Mouse (Mus musculus): Measurements from ENCODE around the gene Mosmo. TPM values are rescaled to one million over a fixed set of nuclear protein-coding genes. Genes with fewer than 3 reads are reported as not detected.
A peak's percentile ranks its signal among the peaks of the same experiment; 100 is the strongest.

Gene Mosmo
- total RNA-seq, 2 experiments from 2014 or later, result 26.8 to 41.1 TPM

GRCm38 (mm10) chr7:120748478-120748877, 71.1 kb downstream of the Mosmo start:
- no peak for ATAC-seq (replicated peaks; ENCODE audit: low FRiP score, poor library complexity, severe bottlenecking)

GRCm38 (mm10) chr7:120751330-120751729, 73.9 kb downstream of the Mosmo start:
- ATAC-seq (replicated peaks; ENCODE audit: low FRiP score, poor library complexity, severe bottlenecking), result no peak

- no peak for ATAC-seq (replicated peaks; ENCODE audit: low FRiP score, poor library complexity, severe bottlenecking)
Observed at GRCm38 (mm10) chr7:120751906-120752305, 74.5 kb downstream of the Mosmo start.

- peak; percentile 83 for ATAC-seq (replicated peaks; ENCODE audit: low FRiP score, poor library complexity, severe bottlenecking)
Observed at GRCm38 (mm10) chr7:120754671-120755070, 77.3 kb downstream of the Mosmo start.

GRCm38 (mm10) chr7:120767369-120767768, 90.0 kb downstream of the Mosmo start:
- no peak for ATAC-seq (replicated peaks; ENCODE audit: low FRiP score, poor library complexity, severe bottlenecking)

GRCm38 (mm10) chr7:120771389-120771788, 94.0 kb downstream of the Mosmo start:
- ATAC-seq (replicated peaks; ENCODE audit: low FRiP score, poor library complexity, severe bottlenecking), result no peak

- peak; percentile 84 for ATAC-seq (replicated peaks; ENCODE audit: low FRiP score, poor library complexity, severe bottlenecking)
Observed at GRCm38 (mm10) chr7:120778012-120778411, 100.6 kb downstream of the Mosmo start.

Other genes with a start within 250 kb of the Mosmo start
- 84.7 and 88.4 TPM in 2 replicates for gene Uqcrc2, start 42.4 kb upstream of the Mosmo start, total RNA-seq (2015; ENCODE audit: low replicate concordance)
- 27.9 and 36.7 TPM in 2 replicates for gene Uqcrc2, start 42.4 kb upstream of the Mosmo start, total RNA-seq (2017; ENCODE audit: low replicate concordance)
- gene Pdzd9, start 7.3 kb upstream of the Mosmo start, total RNA-seq (2015; ENCODE audit: low replicate concordance), result not detected in 2 replicates
- 0.08 and 1.8 TPM in 2 replicates for gene Pdzd9, start 7.3 kb upstream of the Mosmo start, total RNA-seq (2017; ENCODE audit: low replicate concordance)
- gene Vwa3a, start 61.7 kb downstream of the Mosmo start, total RNA-seq (2015; ENCODE audit: low replicate concordance), result not detected in 2 replicates
- gene Vwa3a, start 61.7 kb downstream of the Mosmo start, total RNA-seq (2017; ENCODE audit: low replicate concordance), result 4.6 TPM in 1 of 2 replicates, not detected in the other
- gene Gm5737, start 134.7 kb downstream of the Mosmo start, total RNA-seq (2015; ENCODE audit: low replicate concordance), result not detected in 2 replicates
- not detected in 2 replicates for gene Gm5737, start 134.7 kb downstream of the Mosmo start, total RNA-seq (2017; ENCODE audit: low replicate concordance)
- gene Eef2k, start 165.2 kb downstream of the Mosmo start, total RNA-seq (2015; ENCODE audit: low replicate concordance), result 35.6 and 62.3 TPM in 2 replicates
- gene Eef2k, start 165.2 kb downstream of the Mosmo start, total RNA-seq (2017; ENCODE audit: low replicate concordance), result 80.2 and 225 TPM in 2 replicates
- gene Polr3e, start 240.1 kb downstream of the Mosmo start, total RNA-seq (2015; ENCODE audit: low replicate concordance), result 0.42 and 1.4 TPM in 2 replicates
- gene Polr3e, start 240.1 kb downstream of the Mosmo start, total RNA-seq (2017; ENCODE audit: low replicate concordance), result 2.3 and 3.0 TPM in 2 replicates